Mouse (Mus musculus): ENCODE results near the gene Hibadh. TPM values are rescaled to one million over a fixed set of nuclear protein-coding genes. Genes with fewer than 3 reads are reported as not detected.

The Hibadh gene
- total RNA-seq, 4 experiments from 2014 or later, result 45.1 to 54.3 (median 49.6) TPM

GRCm38 (mm10) chr6:52577270-52577669 is 62.9 kb downstream of the Hibadh start:
- no peak for DNase-seq (ENCODE audit: low spot score in 2 of 2)

- no peak for DNase-seq (ENCODE audit: low spot score in 2 of 2)
These were observed 71.5 kb downstream of the Hibadh start for GRCm38 (mm10) chr6:52568706-52569105.

GRCm38 (mm10) chr6:52567327-52568299 is 72.6 kb downstream of the Hibadh start:
- no peak for DNase-seq (ENCODE audit: low spot score in 2 of 2)

GRCm38 (mm10) chr6:52565210-52565609 is 75.0 kb downstream of the Hibadh start:
- no peak for DNase-seq (ENCODE audit: low spot score in 2 of 2)

GRCm38 (mm10) chr6:52562994-52563393 is 77.2 kb downstream of the Hibadh start:
- DNase-seq (ENCODE audit: low spot score in 2 of 2), result no peak

GRCm38 (mm10) chr6:52559041-52559440 is 81.1 kb downstream of the Hibadh start:
- DNase-seq (ENCODE audit: low spot score in 2 of 2), result no peak

GRCm38 (mm10) chr6:52544376-52544775 is 95.8 kb downstream of the Hibadh start:
- DNase-seq (ENCODE audit: low spot score in 2 of 2), result no peak

GRCm38 (mm10) chr6:52542464-52542863 is 97.7 kb downstream of the Hibadh start:
- DNase-seq (ENCODE audit: low spot score in 2 of 2), result no peak

GRCm38 (mm10) chr6:52539911-52540310 is 100.3 kb downstream of the Hibadh start:
- no peak for DNase-seq (ENCODE audit: low spot score in 2 of 2)

- DNase-seq (ENCODE audit: low spot score in 2 of 2), result no peak
These were observed 105.0 kb downstream of the Hibadh start for GRCm38 (mm10) chr6:52535072-52535704.

GRCm38 (mm10) chr6:52532144-52532492 is 108.1 kb downstream of the Hibadh start:
- DNase-seq (ENCODE audit: low spot score in 2 of 2), result no peak

- no peak for DNase-seq (ENCODE audit: low spot score in 2 of 2)
These were observed 108.6 kb downstream of the Hibadh start for GRCm38 (mm10) chr6:52531366-52532143.

- DNase-seq (ENCODE audit: low spot score in 2 of 2), result no peak
These were observed 109.3 kb downstream of the Hibadh start for GRCm38 (mm10) chr6:52530861-52531260.

- DNase-seq (ENCODE audit: low spot score in 2 of 2), result no peak
These were observed 116.0 kb downstream of the Hibadh start for GRCm38 (mm10) chr6:52524226-52524625.

GRCm38 (mm10) chr6:52518704-52519103 is 121.5 kb downstream of the Hibadh start:
- no peak for DNase-seq (ENCODE audit: low spot score in 2 of 2)

- no peak for DNase-seq (ENCODE audit: low spot score in 2 of 2)
These were observed 122.9 kb downstream of the Hibadh start for GRCm38 (mm10) chr6:52517272-52517671.

GRCm38 (mm10) chr6:52513876-52514405 is 126.2 kb downstream of the Hibadh start:
- no peak for DNase-seq (ENCODE audit: low spot score in 2 of 2)

GRCm38 (mm10) chr6:52508789-52509188 is 131.4 kb downstream of the Hibadh start:
- no peak for DNase-seq (ENCODE audit: low spot score in 2 of 2)

- no peak for DNase-seq (ENCODE audit: low spot score in 2 of 2)
These were observed 132.2 kb downstream of the Hibadh start for GRCm38 (mm10) chr6:52507946-52508345.

- peak in 1 of 2 experiments; percentile 19 for DNase-seq (ENCODE audit: low spot score in 2 of 2)
These were observed 133.0 kb downstream of the Hibadh start for GRCm38 (mm10) chr6:52507171-52507570.
